Mouse (Mus musculus) lung, postnatal 0 days (tissue): ENCODE measurements at regions not wholly inside any gene's neighbourhood (a gene's known extent, or its start where the extent isn't known, plus 50 kb on each side); places are given as distances from the start of the nearest gene placed in this dataset.

Experiments used
- ATAC-seq: fragments of 200-750 bp; cut with Nextera tagmentation; 2 replicates; pipeline ENCODE4 v1.8.0; 2017; ENCODE audit warnings: moderate library complexity
- DNase-seq: peaks from one replicate; pipeline ENCODE4 v3.0.0-alpha.2; 2016; ENCODE audit warnings: low spot score
- H3K27ac ChIP-seq: fragments of 300-500 bp; sonication (generic); 2 replicates; pipeline ENCODE4 v1.5.1; 2014; ENCODE audit warnings: antibody characterized with exemption, mild to moderate bottlenecking, low read length, mixed read lengths
- H3K27me3 ChIP-seq: fragments of 300-500 bp; sonication (generic); replicated peaks from 2 replicates; pipeline ENCODE4 v1.6.1; 2014; ENCODE audit warnings: low read length, mixed read lengths; ENCODE audit not compliant: insufficient read depth
- H3K36me3 ChIP-seq: fragments of 300-500 bp; sonication (generic); 2 replicates; pipeline ENCODE4 v1.6.1; 2014; ENCODE audit warnings: low read length, mixed read lengths; ENCODE audit not compliant: insufficient read depth
- H3K4me1 ChIP-seq: fragments of 300-500 bp; sonication (generic); 2 replicates; pipeline ENCODE4 v1.6.1; 2014; ENCODE audit warnings: antibody characterized with exemption, low read depth, low read length, mixed read lengths; ENCODE audit not compliant: insufficient read depth
- H3K4me2 ChIP-seq: fragments of 300-500 bp; sonication (generic); replicated peaks from 2 replicates; pipeline ENCODE4 v1.6.1; 2014; ENCODE audit warnings: low read depth, mild to moderate bottlenecking, low read length, moderate library complexity, mixed read lengths
- H3K4me3 ChIP-seq: fragments of 300-500 bp; sonication (generic); 2 replicates; pipeline ENCODE4 v1.5.1; 2014; ENCODE audit warnings: low read depth, low read length
- H3K9ac ChIP-seq: fragments of 300-500 bp; sonication (generic); replicated peaks from 2 replicates; pipeline ENCODE4 v1.6.1; 2014; ENCODE audit warnings: low read depth, mild to moderate bottlenecking
- H3K9me3 ChIP-seq: fragments of 300-500 bp; sonication (generic); 2 replicates; pipeline ENCODE4 v1.6.1; 2016; ENCODE audit warnings: low read length, mixed read lengths
- CTCF ChIP-seq: IDR thresholded peaks from 2 replicates; pipeline ENCODE4 v1.5.1; 2016; ENCODE audit warnings: antibody characterized with exemption, mild to moderate bottlenecking
- EP300 ChIP-seq: IDR thresholded peaks from 2 replicates; pipeline ENCODE4 v1.6.1; 2016; ENCODE audit warnings: antibody characterized with exemption, mild to moderate bottlenecking, control low read depth
- WGBS: fragments of 180-500 bp; shearing (Covaris S2); extraction: QIAGEN DNeasy Blood & Tissue Kit; methylation state at CpG from one replicate; pipeline ENCODE4 v1.1.7; 2014; 5-methylcytosine and 5-hydroxymethylcytosine counted together

GRCm38 (mm10) chr1:193579671-193580070 lies 209.6 kb upstream of the Camk1g start:
- Histone ChIP-seq H3K4me2 (no peak overlapping the region), H3K36me3 (no peaks in the 10 kb centered on the region), H3K9ac (no peak overlapping the region), H3K27me3 (no peaks in the 10 kb centered on the region), H3K27ac (no peak overlapping the region), H3K9me3 (no peaks in the 10 kb centered on the region), H3K4me3 (no peak overlapping the region), H3K4me1 (no peaks in the 10 kb centered on the region)
- no peak for DNase-seq
- 87% methylated on average over 3 of the region's 3 CpGs for WGBS
- ATAC-seq, result no peak
- TF ChIP-seq EP300, result no peak
- no peak for TF ChIP-seq CTCF

GRCm38 (mm10) chr1:193578661-193579175 lies 208.6 kb upstream of the Camk1g start:
- ATAC-seq, result no peak

DNA sequence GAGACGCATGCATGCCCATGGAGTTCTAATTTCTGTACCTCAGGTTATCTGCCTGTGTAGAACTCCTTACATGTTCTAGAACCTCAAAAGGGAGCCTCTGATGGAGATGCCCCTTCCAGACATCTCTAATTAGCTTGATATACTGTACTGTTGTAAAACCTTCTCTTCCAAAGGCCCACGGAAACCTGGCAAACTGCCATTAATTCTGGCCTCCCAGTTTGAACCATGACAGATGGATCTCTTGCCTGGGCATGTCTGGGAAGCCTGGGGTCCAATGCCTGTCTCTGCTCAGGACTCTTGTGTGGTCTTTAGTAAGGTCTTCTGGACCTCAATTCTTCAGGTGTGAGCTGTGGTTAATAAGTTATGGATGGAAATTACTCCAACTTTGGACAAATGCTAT lies 207.7 kb upstream of the Camk1g start:
- Histone ChIP-seq H3K4me1 (no peaks in the 10 kb centered on the region), H3K36me3 (no peaks in the 10 kb centered on the region), H3K9ac (no peak overlapping the region), H3K27me3 (no peaks in the 10 kb centered on the region), H3K4me2 (no peak overlapping the region), H3K9me3 (no peaks in the 10 kb centered on the region), H3K4me3 (no peak overlapping the region), H3K27ac (no peak overlapping the region)
- 72% methylated on average over 2 of the region's 2 CpGs for WGBS
- TF ChIP-seq CTCF, result no peak
- ATAC-seq, result no peak
- no peak for DNase-seq

More at GRCm38 (mm10) chr1:193578661-193579175, 208.6 kb upstream of the Camk1g start:
- no peaks in the 10 kb centered on the region for H3K4me1 ChIP-seq
- TF ChIP-seq EP300 (no peak), CTCF (no peak)
- no peaks in the 10 kb centered on the region for H3K27me3 ChIP-seq
- H3K9ac ChIP-seq, result no peak overlapping the region
- H3K4me2 ChIP-seq, result no peak overlapping the region
- no peaks in the 10 kb centered on the region for H3K9me3 ChIP-seq
- WGBS, result 81% methylated on average over 2 of the region's 2 CpGs
- no peak for DNase-seq
- no peaks in the 10 kb centered on the region for H3K36me3 ChIP-seq
- no peak overlapping the region for H3K27ac ChIP-seq
- H3K4me3 ChIP-seq, result no peak overlapping the region

DNA sequence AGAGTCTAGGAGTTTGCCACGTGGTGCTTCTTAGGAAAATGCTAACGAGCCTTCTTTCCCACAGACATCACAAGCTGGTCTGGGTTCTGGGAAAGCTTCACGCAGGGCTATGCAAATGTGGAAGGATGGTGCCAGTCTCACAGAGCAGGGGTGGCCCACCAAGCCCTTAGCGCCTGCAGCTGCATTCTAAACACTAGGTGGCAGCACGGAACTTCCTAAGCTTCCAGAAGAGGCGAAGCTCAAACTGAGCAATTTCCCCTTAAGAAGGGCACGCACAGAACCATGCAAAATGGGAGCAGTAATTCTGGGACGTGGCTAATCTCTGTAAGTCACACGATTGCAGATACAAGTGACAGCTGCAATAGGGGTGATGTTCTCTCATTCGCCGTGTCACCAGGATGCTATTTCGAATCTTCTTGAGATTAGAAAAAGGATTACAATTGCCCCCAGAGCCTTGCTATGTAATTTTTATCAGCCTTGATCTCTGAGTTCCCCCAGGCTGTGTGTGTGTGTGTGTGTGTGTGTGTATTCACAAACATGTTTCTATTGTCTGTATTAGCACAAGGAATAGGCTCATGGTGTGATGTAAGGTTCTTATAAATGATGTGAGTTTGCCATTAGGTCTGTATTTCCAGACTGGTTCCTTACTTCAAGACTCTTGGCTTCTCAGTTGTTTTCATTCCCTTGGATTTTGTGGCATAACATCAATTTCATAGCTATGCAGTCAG lies 206.1 kb upstream of the Camk1g start:
- TF ChIP-seq EP300, result no peak
- peak; percentile 92 for TF ChIP-seq CTCF

GRCm38 (mm10) chr1:193572827-193573226 lies 202.7 kb upstream of the Camk1g start:
- Histone ChIP-seq H3K36me3 (no peaks in the 10 kb centered on the region), H3K9ac (no peak overlapping the region), H3K9me3 (no peaks in the 10 kb centered on the region), H3K27ac (no peak overlapping the region), H3K4me2 (no peak overlapping the region), H3K27me3 (no peaks in the 10 kb centered on the region), H3K4me3 (no peak overlapping the region), H3K4me1 (no peaks in the 10 kb centered on the region)
- WGBS, result 60% methylated on average over 2 of the region's 2 CpGs
- DNase-seq (no peak), ATAC-seq (no peak)
- TF ChIP-seq EP300 (no peak), CTCF (no peak)

More for the DNA sequence above, 206.1 kb upstream of the Camk1g start:
- Histone ChIP-seq H3K9me3 (no peaks in the 10 kb centered on the region), H3K27ac (no peak overlapping the region), H3K9ac (no peak overlapping the region), H3K36me3 (no peaks in the 10 kb centered on the region), H3K4me2 (no peak overlapping the region), H3K4me1 (no peaks in the 10 kb centered on the region), H3K27me3 (no peaks in the 10 kb centered on the region), H3K4me3 (no peak overlapping the region)
- DNase-seq, result peak; percentile 88
- ATAC-seq, result peak; percentile 85
- whole genome bisulfite sequencing, result 11% methylated on average over 12 of the region's 12 CpGs

GRCm38 (mm10) chr1:193572411-193572810 lies 202.3 kb upstream of the Camk1g start:
- ATAC-seq, result no peak
- TF ChIP-seq CTCF (no peak), EP300 (no peak)
- H3K9ac ChIP-seq, result no peak overlapping the region

GRCm38 (mm10) chr1:193571088-193571487 lies 201.0 kb upstream of the Camk1g start:
- Histone ChIP-seq H3K4me3 (no peak overlapping the region), H3K4me1 (no peaks in the 10 kb centered on the region), H3K27me3 (no peaks in the 10 kb centered on the region), H3K36me3 (no peaks in the 10 kb centered on the region), H3K9ac (no peak overlapping the region), H3K9me3 (no peaks in the 10 kb centered on the region), H3K27ac (no peak overlapping the region), H3K4me2 (no peak overlapping the region)
- DNase-seq (no peak), ATAC-seq (no peak)
- TF ChIP-seq CTCF (no peak), EP300 (no peak)

More at GRCm38 (mm10) chr1:193572411-193572810, 202.3 kb upstream of the Camk1g start:
- Histone ChIP-seq H3K4me2 (no peak overlapping the region), H3K27ac (no peak overlapping the region), H3K4me3 (no peak overlapping the region), H3K4me1 (no peaks in the 10 kb centered on the region), H3K9me3 (no peaks in the 10 kb centered on the region), H3K27me3 (no peaks in the 10 kb centered on the region), H3K36me3 (no peaks in the 10 kb centered on the region)
- DNase-seq, result no peak
- 90% methylated on average over 3 of the region's 3 CpGs for WGBS
